Mouse (Mus musculus): Measurements from ENCODE around the gene Gm3045. TPM values are rescaled to one million over a fixed set of nuclear protein-coding genes. Genes with fewer than 3 reads are reported as not detected.

The Gm3045 gene
- polyA plus RNA-seq, 1 experiment: not detected

DNA sequence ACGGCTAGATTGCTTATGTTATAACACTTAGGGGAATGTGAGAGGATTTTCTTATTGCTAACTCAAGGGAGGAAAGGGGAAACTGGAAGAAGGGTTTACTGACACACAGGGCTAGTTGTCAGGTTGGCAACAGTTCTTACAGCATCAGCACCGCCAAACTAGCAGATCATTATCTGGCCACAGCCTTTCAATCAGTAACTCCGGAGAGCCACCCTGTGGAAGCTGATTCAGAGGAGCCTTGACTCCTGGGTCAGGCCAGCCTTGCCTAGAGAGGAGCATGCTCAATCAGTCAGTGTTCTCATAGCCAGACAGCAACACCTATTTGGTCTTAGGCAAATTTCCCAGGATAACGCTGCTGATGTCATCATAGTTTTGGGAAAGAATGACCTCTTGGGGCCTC, 35.1 kb downstream of the Gm3045 start:
- Histone ChIP-seq H3K27ac (ENCODE audit: insufficient read depth, low read length) (no peak overlapping the region), H3K4me3 (ENCODE audit: insufficient read depth, low read length) (no peak overlapping the region), H3K4me1 (ENCODE audit: control insufficient read depth, insufficient read depth, low read length) (no peaks in the 10 kb centered on the region)
- TF ChIP-seq POLR2A (IDR thresholded peaks at IDR 0.05; ENCODE audit: extremely low read depth, insufficient read depth, low read length) (no peak), CTCF (IDR thresholded peaks at IDR 0.05; ENCODE audit: extremely low read depth, insufficient read depth, low read length) (no peak)

DNA sequence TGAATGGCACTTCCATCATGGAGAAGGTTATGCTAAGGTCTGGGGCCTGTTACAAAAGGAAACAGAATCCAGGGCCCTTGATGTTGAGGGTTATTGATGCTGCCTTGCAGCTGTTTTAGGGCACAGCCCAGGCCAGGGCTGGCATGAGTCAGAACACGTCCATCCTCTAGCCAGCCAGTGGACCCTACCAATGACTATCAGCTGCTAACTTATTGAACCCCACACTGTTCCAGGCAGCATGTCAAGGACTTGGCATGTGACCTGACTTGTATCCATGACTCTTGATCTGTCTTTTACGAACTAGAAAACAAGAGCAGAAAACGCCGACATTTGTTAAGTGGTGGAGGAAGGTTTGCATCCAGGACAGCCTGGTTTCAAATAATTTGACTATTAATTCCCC, 36.4 kb downstream of the Gm3045 start:
- Histone ChIP-seq H3K4me1 (ENCODE audit: control insufficient read depth, insufficient read depth, low read length) (no peaks in the 10 kb centered on the region), H3K4me3 (ENCODE audit: insufficient read depth, low read length) (no peak overlapping the region), H3K27ac (ENCODE audit: insufficient read depth, low read length) (no peak overlapping the region)
- no peak for TF ChIP-seq CTCF (IDR thresholded peaks at IDR 0.05; ENCODE audit: extremely low read depth, insufficient read depth, low read length)
- no peak for TF ChIP-seq POLR2A (IDR thresholded peaks at IDR 0.05; ENCODE audit: extremely low read depth, insufficient read depth, low read length)

DNA sequence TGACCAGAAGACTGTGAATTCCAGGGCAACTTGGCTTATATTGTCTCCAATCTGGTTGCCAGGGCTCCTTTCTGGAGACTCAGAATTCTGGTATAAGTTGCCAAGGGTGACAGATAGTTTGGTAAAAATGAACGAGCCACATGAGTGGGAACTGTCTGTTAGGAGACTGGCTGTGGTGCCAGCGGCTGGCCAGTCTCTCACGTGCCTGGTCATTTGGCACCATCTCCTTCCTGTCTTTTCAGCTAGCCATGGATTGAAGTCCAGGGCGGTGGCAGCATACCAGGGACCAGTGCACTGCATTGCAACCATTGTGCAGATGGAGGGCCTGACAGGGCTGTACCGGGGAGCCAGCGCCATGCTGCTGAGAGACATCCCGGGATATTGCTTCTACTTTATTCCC, 36.9 kb downstream of the Gm3045 start:
- H3K27ac ChIP-seq (ENCODE audit: insufficient read depth, low read length): no peak overlapping the region
- no peak for TF ChIP-seq CTCF (IDR thresholded peaks at IDR 0.05; ENCODE audit: extremely low read depth, insufficient read depth, low read length)
- TF ChIP-seq POLR2A (IDR thresholded peaks at IDR 0.05; ENCODE audit: extremely low read depth, insufficient read depth, low read length): no peak
- H3K4me3 ChIP-seq (ENCODE audit: insufficient read depth, low read length): no peak overlapping the region
- no peaks in the 10 kb centered on the region for H3K4me1 ChIP-seq (ENCODE audit: control insufficient read depth, insufficient read depth, low read length)

DNA sequence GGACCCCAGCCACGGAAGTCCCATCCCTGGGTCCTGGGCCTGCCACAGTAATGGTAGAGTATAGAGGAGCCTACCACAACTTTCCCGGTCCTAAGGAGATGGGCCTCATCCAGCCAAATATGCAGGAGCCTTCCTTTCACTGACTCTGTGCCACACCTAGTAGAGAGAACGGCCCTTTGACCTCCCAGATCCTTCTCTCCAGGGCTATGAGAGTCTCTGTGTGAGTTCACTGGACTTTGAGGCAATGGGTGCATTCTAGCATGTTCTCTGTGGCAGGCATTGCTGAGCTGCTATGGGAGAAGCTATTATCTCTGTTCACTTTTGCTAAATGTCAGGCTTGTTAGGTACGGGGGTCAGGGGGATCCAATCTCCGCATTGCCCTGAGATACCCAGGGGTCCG, 37.4 kb downstream of the Gm3045 start:
- no peak overlapping the region for H3K4me3 ChIP-seq (ENCODE audit: insufficient read depth, low read length)
- no peaks in the 10 kb centered on the region for H3K4me1 ChIP-seq (ENCODE audit: control insufficient read depth, insufficient read depth, low read length)
- no peak overlapping the region for H3K27ac ChIP-seq (ENCODE audit: insufficient read depth, low read length)
- TF ChIP-seq CTCF (IDR thresholded peaks at IDR 0.05; ENCODE audit: extremely low read depth, insufficient read depth, low read length) (no peak), POLR2A (IDR thresholded peaks at IDR 0.05; ENCODE audit: extremely low read depth, insufficient read depth, low read length) (no peak)

DNA sequence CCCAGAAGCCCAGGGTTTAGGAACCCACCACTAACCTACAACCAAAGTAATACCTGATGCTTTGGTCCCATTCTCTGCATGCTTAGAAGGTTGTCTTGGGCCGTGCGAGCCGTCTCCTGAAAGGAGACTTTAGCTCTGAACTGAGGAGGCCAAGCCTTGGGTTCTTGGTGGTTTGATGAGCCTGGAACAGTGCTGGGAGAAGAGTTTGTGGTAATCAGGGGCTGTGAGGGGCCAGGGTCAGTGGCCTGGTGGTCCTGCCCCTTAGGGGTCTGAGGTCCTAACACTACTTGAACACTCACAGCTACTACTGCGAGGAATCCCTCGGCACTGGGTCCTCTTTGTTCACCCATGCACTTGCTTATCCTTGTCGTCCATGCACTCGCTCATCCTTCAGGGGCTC, 41.4 kb downstream of the Gm3045 start:
- Histone ChIP-seq H3K4me3 (ENCODE audit: insufficient read depth, low read length) (no peak overlapping the region), H3K4me1 (ENCODE audit: control insufficient read depth, insufficient read depth, low read length) (no peaks in the 10 kb centered on the region), H3K27ac (ENCODE audit: insufficient read depth, low read length) (no peak overlapping the region)
- TF ChIP-seq POLR2A (IDR thresholded peaks at IDR 0.05; ENCODE audit: extremely low read depth, insufficient read depth, low read length): no peak
- no peak for TF ChIP-seq CTCF (IDR thresholded peaks at IDR 0.05; ENCODE audit: extremely low read depth, insufficient read depth, low read length)

DNA sequence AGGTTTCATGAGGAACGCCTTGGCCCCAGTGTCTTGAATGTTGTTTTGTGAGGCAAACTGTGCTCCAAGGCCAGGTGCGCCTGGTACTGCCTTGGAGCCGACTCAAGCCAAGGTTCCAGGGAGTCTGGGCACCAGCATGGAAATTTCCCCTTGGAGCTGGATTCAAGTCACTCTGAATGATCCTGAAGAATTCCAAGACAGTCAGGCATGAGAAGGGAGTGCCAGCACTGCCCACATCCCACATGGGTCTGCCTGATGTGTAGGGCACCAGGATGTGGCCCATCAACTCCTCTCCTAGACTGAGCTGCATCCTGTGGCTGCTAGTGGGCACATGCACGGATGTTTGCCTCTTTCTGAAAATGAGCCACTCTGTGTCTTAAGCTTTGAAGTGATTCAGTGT, 42.1 kb downstream of the Gm3045 start:
- H3K27ac ChIP-seq (ENCODE audit: insufficient read depth, low read length): no peak overlapping the region
- no peak overlapping the region for H3K4me3 ChIP-seq (ENCODE audit: insufficient read depth, low read length)
- H3K4me1 ChIP-seq (ENCODE audit: control insufficient read depth, insufficient read depth, low read length): no peaks in the 10 kb centered on the region
- TF ChIP-seq CTCF (IDR thresholded peaks at IDR 0.05; ENCODE audit: extremely low read depth, insufficient read depth, low read length) (no peak), POLR2A (IDR thresholded peaks at IDR 0.05; ENCODE audit: extremely low read depth, insufficient read depth, low read length) (no peak)

DNA sequence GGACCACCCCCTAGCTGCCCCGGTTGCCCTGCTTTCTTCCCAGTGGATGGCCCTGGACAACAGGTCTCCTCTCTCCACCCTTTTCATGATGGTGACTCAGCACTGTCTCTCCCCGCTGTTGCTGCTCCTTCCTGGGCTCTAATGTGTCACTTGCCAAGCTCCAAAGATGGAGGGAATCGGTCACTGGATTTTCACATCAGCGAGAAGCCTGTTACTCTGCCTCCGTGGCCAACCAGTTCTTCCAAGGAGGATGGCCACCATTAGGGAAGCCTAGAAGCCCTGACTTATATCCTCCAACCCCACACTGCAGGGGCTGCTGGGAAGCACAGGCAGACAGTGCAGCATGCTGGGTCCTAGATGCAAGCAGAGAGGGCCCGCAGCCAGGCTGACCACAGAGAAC, 44.8 kb downstream of the Gm3045 start:
- H3K4me1 ChIP-seq (ENCODE audit: control insufficient read depth, insufficient read depth, low read length): no peaks in the 10 kb centered on the region
- H3K27ac ChIP-seq (ENCODE audit: insufficient read depth, low read length): no peak overlapping the region
- TF ChIP-seq CTCF (IDR thresholded peaks at IDR 0.05; ENCODE audit: extremely low read depth, insufficient read depth, low read length) (no peak), POLR2A (IDR thresholded peaks at IDR 0.05; ENCODE audit: extremely low read depth, insufficient read depth, low read length) (no peak)
- no peak overlapping the region for H3K4me3 ChIP-seq (ENCODE audit: insufficient read depth, low read length)

DNA sequence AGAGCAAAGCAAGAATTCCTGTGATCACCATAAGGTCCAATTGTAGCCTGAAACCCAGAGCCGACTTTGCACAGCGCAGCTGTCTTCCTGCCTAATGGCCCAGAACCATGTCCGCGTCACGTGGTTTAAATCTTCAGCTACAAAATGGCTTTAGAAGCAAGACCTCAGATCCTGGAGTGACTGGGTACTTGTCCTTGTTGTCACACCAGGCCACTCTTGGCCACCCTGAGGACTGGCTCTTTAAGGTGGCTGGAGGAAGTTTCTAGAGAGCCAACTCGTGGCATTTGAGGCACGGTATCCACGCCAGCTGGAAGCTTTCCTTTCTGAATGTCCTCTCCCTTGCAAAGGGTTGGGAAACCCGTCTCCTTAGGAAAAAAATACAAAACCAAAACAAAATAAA, 45.6 kb downstream of the Gm3045 start:
- H3K4me1 ChIP-seq (ENCODE audit: control insufficient read depth, insufficient read depth, low read length): no peaks in the 10 kb centered on the region
- H3K4me3 ChIP-seq (ENCODE audit: insufficient read depth, low read length): no peak overlapping the region
- TF ChIP-seq CTCF (IDR thresholded peaks at IDR 0.05; ENCODE audit: extremely low read depth, insufficient read depth, low read length): no peak
- TF ChIP-seq POLR2A (IDR thresholded peaks at IDR 0.05; ENCODE audit: extremely low read depth, insufficient read depth, low read length): no peak
- H3K27ac ChIP-seq (ENCODE audit: insufficient read depth, low read length): no peak overlapping the region

DNA sequence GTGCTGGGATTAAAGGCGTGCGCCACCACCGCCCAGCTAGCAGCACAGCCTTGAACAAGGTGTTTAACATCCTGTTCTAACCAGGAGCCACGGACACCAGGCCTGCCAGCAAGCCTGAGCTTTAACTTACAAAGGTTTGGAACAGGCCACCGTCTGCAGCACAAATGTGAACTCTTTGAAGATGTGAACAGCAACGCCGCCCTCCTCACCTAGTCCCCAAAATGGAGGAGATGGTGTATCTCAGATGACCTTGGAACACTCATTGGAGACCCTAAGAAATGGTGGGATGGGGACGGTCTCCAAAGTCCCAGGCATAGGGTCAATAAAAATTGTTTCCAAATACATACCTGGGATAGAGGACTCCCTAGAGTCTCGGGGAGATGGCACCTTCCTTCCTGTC, 46.3 kb downstream of the Gm3045 start:
- Histone ChIP-seq H3K27ac (ENCODE audit: insufficient read depth, low read length) (no peak overlapping the region), H3K4me3 (ENCODE audit: insufficient read depth, low read length) (no peak overlapping the region), H3K4me1 (ENCODE audit: control insufficient read depth, insufficient read depth, low read length) (no peaks in the 10 kb centered on the region)
- no peak for TF ChIP-seq POLR2A (IDR thresholded peaks at IDR 0.05; ENCODE audit: extremely low read depth, insufficient read depth, low read length)
- no peak for TF ChIP-seq CTCF (IDR thresholded peaks at IDR 0.05; ENCODE audit: extremely low read depth, insufficient read depth, low read length)

DNA sequence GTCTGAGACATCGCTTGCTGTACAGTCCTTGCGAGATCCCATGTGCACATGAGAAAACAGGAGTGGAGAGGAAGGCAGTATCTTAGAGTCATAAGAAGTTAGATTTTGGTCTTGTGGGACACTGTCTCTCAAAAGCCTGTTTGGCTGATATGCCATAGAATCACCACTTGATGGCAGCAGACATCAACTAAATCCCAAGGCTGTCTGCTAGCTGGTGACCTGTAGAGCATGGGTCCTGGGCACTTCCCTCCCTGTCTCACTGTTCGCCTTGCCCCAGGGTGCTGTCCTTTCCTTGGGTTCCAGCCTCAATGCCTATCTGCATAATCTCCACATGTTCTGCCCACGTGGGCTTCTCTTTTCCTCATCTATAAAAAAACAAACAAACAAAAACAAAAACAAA, 49.0 kb downstream of the Gm3045 start:
- no peak overlapping the region for H3K27ac ChIP-seq (ENCODE audit: insufficient read depth, low read length)

DNA sequence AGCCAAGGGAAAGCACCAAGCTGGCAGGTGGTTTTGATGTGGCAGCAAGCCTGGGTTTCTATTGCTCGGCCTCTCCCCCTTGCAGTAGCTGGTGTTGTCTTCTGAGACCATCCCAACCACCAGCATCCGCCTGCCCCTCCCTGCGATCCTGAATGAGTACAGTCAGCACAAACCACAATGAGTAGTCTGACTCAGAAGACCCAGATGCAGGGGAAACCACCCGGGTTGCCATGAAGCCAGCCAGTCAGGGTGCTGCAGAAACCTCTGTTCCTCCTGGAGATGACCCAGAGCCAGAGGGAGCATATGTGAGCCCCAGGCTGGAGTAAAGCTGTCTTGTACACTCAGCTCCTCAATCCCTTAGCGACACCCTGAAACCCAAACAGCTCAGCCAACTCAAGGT, 50.4 kb downstream of the Gm3045 start:
- Histone ChIP-seq H3K27ac (ENCODE audit: insufficient read depth, low read length) (no peak overlapping the region), H3K4me1 (ENCODE audit: control insufficient read depth, insufficient read depth, low read length) (no peaks in the 10 kb centered on the region), H3K4me3 (ENCODE audit: insufficient read depth, low read length) (no peak overlapping the region)
- TF ChIP-seq POLR2A (IDR thresholded peaks at IDR 0.05; ENCODE audit: extremely low read depth, insufficient read depth, low read length) (no peak), CTCF (IDR thresholded peaks at IDR 0.05; ENCODE audit: extremely low read depth, insufficient read depth, low read length) (no peak)

More for the DNA sequence above, 49.0 kb downstream of the Gm3045 start:
- TF ChIP-seq POLR2A (IDR thresholded peaks at IDR 0.05; ENCODE audit: extremely low read depth, insufficient read depth, low read length): no peak
- TF ChIP-seq CTCF (IDR thresholded peaks at IDR 0.05; ENCODE audit: extremely low read depth, insufficient read depth, low read length): peak; percentile 96
- H3K4me1 ChIP-seq (ENCODE audit: control insufficient read depth, insufficient read depth, low read length): no peaks in the 10 kb centered on the region
- H3K4me3 ChIP-seq (ENCODE audit: insufficient read depth, low read length): no peak overlapping the region
